Mouse (Mus musculus) kidney, embryonic 14.5 days (tissue): ENCODE measurements around the gene Prkce. TPM values are rescaled to one million over a fixed set of nuclear protein-coding genes. Genes with fewer than 3 reads are reported as not detected.

Experiments used
- ATAC-seq: fragments of 200-750 bp; cut with Nextera tagmentation; 2 replicates; pipeline ENCODE4 v1.8.0; 2017; ENCODE audit warnings: moderate number of reproducible peaks, mild to moderate bottlenecking, moderate TSS enrichment, moderate library complexity; ENCODE audit not compliant: low FRiP score, low TSS enrichment
- H3K27ac ChIP-seq: fragments of 300-500 bp; sonication (generic); 2 replicates; pipeline ENCODE4 v1.5.1; 2014; ENCODE audit warnings: low read depth, mild to moderate bottlenecking, low read length, moderate library complexity, mixed read lengths
- H3K27me3 ChIP-seq: fragments of 300-500 bp; sonication (generic); 2 replicates; pipeline ENCODE4 v1.6.1; 2014; ENCODE audit warnings: mild to moderate bottlenecking, low read length; ENCODE audit not compliant: control insufficient read depth, insufficient read depth
- H3K36me3 ChIP-seq: fragments of 300-500 bp; sonication (generic); 2 replicates; pipeline ENCODE4 v1.6.1; 2014; ENCODE audit warnings: low read length, mixed read lengths; ENCODE audit not compliant: control insufficient read depth, insufficient read depth
- H3K4me1 ChIP-seq: fragments of 300-500 bp; sonication (generic); 2 replicates; pipeline ENCODE4 v1.6.1; 2014; ENCODE audit warnings: low read length, mixed read lengths; ENCODE audit not compliant: control insufficient read depth, insufficient read depth
- H3K4me2 ChIP-seq: fragments of 300-500 bp; sonication (generic); replicated peaks from 2 replicates; pipeline ENCODE4 v1.6.1; 2014; ENCODE audit warnings: low read depth, mild to moderate bottlenecking, low read length
- H3K4me3 ChIP-seq: fragments of 300-500 bp; sonication (generic); 2 replicates; pipeline ENCODE4 v1.5.1; 2014; ENCODE audit warnings: mild to moderate bottlenecking, low read length
- H3K9ac ChIP-seq: fragments of 300-500 bp; sonication (generic); 2 replicates; pipeline ENCODE4 v1.6.1; 2014; ENCODE audit warnings: low read depth, mild to moderate bottlenecking, low read length, moderate library complexity
- H3K9me3 ChIP-seq: fragments of 300-500 bp; sonication (generic); 2 replicates; pipeline ENCODE4 v1.6.1; 2016; ENCODE audit warnings: low read length; ENCODE audit not compliant: control insufficient read depth
- WGBS: fragments of 180-500 bp; shearing (Covaris S2); extraction: QIAGEN DNeasy Blood & Tissue Kit; methylation state at CpG from one replicate; pipeline ENCODE4 v1.1.7; 2014; 5-methylcytosine and 5-hydroxymethylcytosine counted together
- polyA plus RNA-seq: library from polyadenylated mRNA; unstranded; fragments of >200 nt; fragmentation: Nextera tagmentation; extraction: Ambion mirVana; gene quantifications from 2 replicates; pipeline ENCODE4 v1.2.1, GENCODE M21; 2014

Gene Prkce
- polyA plus RNA-seq, 1 experiment from 2014 or later = 8.8 TPM

- no peaks in the 10 kb centered on the region for H3K9me3 ChIP-seq
- ATAC-seq = no peak
- H3K4me3 ChIP-seq = no peak overlapping the region
- no peak overlapping the region for H3K27ac ChIP-seq
- no peak overlapping the region for H3K4me2 ChIP-seq
- H3K27me3 ChIP-seq = no peaks in the 10 kb centered on the region
- no peaks in the 10 kb centered on the region for H3K4me1 ChIP-seq
- no peaks in the 10 kb centered on the region for H3K36me3 ChIP-seq
- 84% methylated on average over 6 of the region's 6 CpGs for WGBS
- no peak overlapping the region for H3K9ac ChIP-seq
Observed at GRCm38 (mm10) chr17:86551995-86552394, 384.4 kb downstream of the Prkce start.

GRCm38 (mm10) chr17:86559206-86559891, 391.8 kb downstream of the Prkce start:
- no peak overlapping the region for H3K4me2 ChIP-seq
- WGBS = 58% methylated on average over 15 of the region's 15 CpGs
- no peaks in the 10 kb centered on the region for H3K27me3 ChIP-seq
- H3K4me3 ChIP-seq = no peak overlapping the region
- no peaks in the 10 kb centered on the region for H3K9me3 ChIP-seq
- no peaks in the 10 kb centered on the region for H3K36me3 ChIP-seq
- no peak overlapping the region for H3K27ac ChIP-seq
- H3K4me1 ChIP-seq = peaks cover 10% of the 10 kb centered on the region; the same call in 1 of the 2 replicates
- ATAC-seq = 0 out of 2 replicates have a peak, but pooled peaks have one; percentile 12
- H3K9ac ChIP-seq = no peak overlapping the region

GRCm38 (mm10) chr17:86560499-86560898, 392.9 kb downstream of the Prkce start:
- no peak overlapping the region for H3K4me3 ChIP-seq
- H3K9me3 ChIP-seq = no peaks in the 10 kb centered on the region
- H3K4me1 ChIP-seq = peaks cover 10% of the 10 kb centered on the region; the same call in 1 of the 2 replicates
- H3K4me2 ChIP-seq = no peak overlapping the region
- 66% methylated on average over 3 of the region's 3 CpGs for WGBS
- H3K27me3 ChIP-seq = no peaks in the 10 kb centered on the region
- H3K36me3 ChIP-seq = no peaks in the 10 kb centered on the region
- no peak overlapping the region for H3K9ac ChIP-seq
- ATAC-seq = no peak
- no peak overlapping the region for H3K27ac ChIP-seq

- H3K27ac ChIP-seq = no peak overlapping the region
- H3K9me3 ChIP-seq = no peaks in the 10 kb centered on the region
- no peaks in the 10 kb centered on the region for H3K27me3 ChIP-seq
- H3K4me3 ChIP-seq = no peak overlapping the region
- WGBS = 68% methylated on average over 5 of the region's 5 CpGs
- peaks cover 19% of the 10 kb centered on the region; the same call in 1 of the 2 replicates for H3K4me1 ChIP-seq
- no peak overlapping the region for H3K9ac ChIP-seq
- no peaks in the 10 kb centered on the region; the same call in 1 of the 2 replicates for H3K36me3 ChIP-seq
- ATAC-seq = no peak
- H3K4me2 ChIP-seq = no peak overlapping the region
Observed at GRCm38 (mm10) chr17:86570491-86570890, 402.9 kb downstream of the Prkce start.

GRCm38 (mm10) chr17:86571266-86571665, 403.7 kb downstream of the Prkce start:
- Histone ChIP-seq H3K27ac (no peak overlapping the region), H3K4me1 (peaks cover 19% of the 10 kb centered on the region; the same call in 1 of the 2 replicates), H3K9ac (no peak overlapping the region), H3K27me3 (no peaks in the 10 kb centered on the region), H3K4me3 (no peak overlapping the region), H3K9me3 (no peaks in the 10 kb centered on the region), H3K36me3 (no peaks in the 10 kb centered on the region), H3K4me2 (no peak overlapping the region)
- WGBS = 90% methylated on average over 3 of the region's 3 CpGs
- ATAC-seq = no peak

- WGBS = 56% methylated on average over 6 of the region's 6 CpGs
- H3K36me3 ChIP-seq = no peaks in the 10 kb centered on the region
- no peak overlapping the region for H3K27ac ChIP-seq
- peaks cover 19% of the 10 kb centered on the region; the same call in 1 of the 2 replicates for H3K4me1 ChIP-seq
- H3K4me2 ChIP-seq = no peak overlapping the region
- no peak overlapping the region for H3K4me3 ChIP-seq
- H3K9me3 ChIP-seq = no peaks in the 10 kb centered on the region
- no peak for ATAC-seq
- H3K9ac ChIP-seq = no peak overlapping the region
- H3K27me3 ChIP-seq = no peaks in the 10 kb centered on the region
Observed at GRCm38 (mm10) chr17:86572136-86572535, 404.6 kb downstream of the Prkce start.

GRCm38 (mm10) chr17:86572576-86572975, 405.0 kb downstream of the Prkce start:
- Histone ChIP-seq H3K4me2 (no peak overlapping the region), H3K4me1 (peaks cover 19% of the 10 kb centered on the region; the same call in 1 of the 2 replicates), H3K27me3 (no peaks in the 10 kb centered on the region), H3K9ac (no peak overlapping the region), H3K9me3 (no peaks in the 10 kb centered on the region), H3K4me3 (no peak overlapping the region), H3K36me3 (no peaks in the 10 kb centered on the region), H3K27ac (no peak overlapping the region)
- no peak for ATAC-seq
- WGBS = 39% methylated on average over 8 of the region's 8 CpGs

- Histone ChIP-seq H3K27ac (no peak overlapping the region), H3K4me1 (peaks cover 19% of the 10 kb centered on the region; the same call in 1 of the 2 replicates), H3K4me2 (no peak overlapping the region), H3K4me3 (no peak overlapping the region), H3K9ac (no peak overlapping the region), H3K36me3 (no peaks in the 10 kb centered on the region), H3K9me3 (no peaks in the 10 kb centered on the region), H3K27me3 (no peaks in the 10 kb centered on the region)
- no peak for ATAC-seq
- WGBS = 53% methylated on average over 16 of the region's 16 CpGs
Observed at GRCm38 (mm10) chr17:86573596-86574248, 406.1 kb downstream of the Prkce start.

- WGBS = 79% methylated on average over 6 of the region's 6 CpGs
- H3K4me3 ChIP-seq = no peak overlapping the region
- H3K9me3 ChIP-seq = no peaks in the 10 kb centered on the region
- H3K27ac ChIP-seq = no peak overlapping the region
- no peaks in the 10 kb centered on the region for H3K27me3 ChIP-seq
- no peak for ATAC-seq
- H3K4me1 ChIP-seq = no peaks in the 10 kb centered on the region
- no peak overlapping the region for H3K9ac ChIP-seq
- no peak overlapping the region for H3K4me2 ChIP-seq
- no peaks in the 10 kb centered on the region for H3K36me3 ChIP-seq
Observed at GRCm38 (mm10) chr17:86580724-86581123, 413.1 kb downstream of the Prkce start.
